Mouse (Mus musculus) gastrocnemius, adult 2 months (tissue): Measurements from ENCODE around the gene Eda. TPM values are rescaled to one million over a fixed set of nuclear protein-coding genes. Genes with fewer than 3 reads are reported as not detected.

Experiments
- DNase-seq: peaks from one replicate; pipeline ENCODE4 v3.0.0; 2022
- H3K27ac ChIP-seq: fragments of 200-600 bp; 2 replicates; pipeline ENCODE4 v1.8.1; 2022; ENCODE audit warnings: mild to moderate bottlenecking
- H3K4me3 ChIP-seq: fragments of 200-600 bp; 2 replicates; pipeline ENCODE4 v1.8.1; 2022; ENCODE audit warnings: mild to moderate bottlenecking, moderate library complexity
- CTCF ChIP-seq: fragments of 200-600 bp; IDR thresholded peaks from 2 replicates; pipeline ENCODE4 v1.8.1; 2022; ENCODE audit warnings: antibody characterized with exemption, mild to moderate bottlenecking, moderate library complexity
- intact Hi-C: fragments of 180-260 bp; cut with DNase I; formaldehyde crosslinking; loops from one replicate; pipeline ENCODE4 v1.15.1; 2025
- long read RNA-seq, 2 experiments: library from polyadenylated mRNA; stranded (forward); transcript quantifications; one replicate each; pipeline ENCODE4 v2.0.0; 2021
- total RNA-seq, 2 experiments: library from RNA; stranded (reverse); gene quantifications; 2 replicates each; pipeline ENCODE4 v1.2.3; 2021

Gene Eda
- 1 to 10 TPM; 2.1 to 2.4 TPM for total RNA-seq
- long read RNA-seq, experiment 1, partial matches to known transcripts: 0 of 2 reads
- long read RNA-seq, experiment 1, other reads (novel, unspliced or antisense): 2 of 2 reads
- long read RNA-seq, experiment 2: 0 reads

DNA sequence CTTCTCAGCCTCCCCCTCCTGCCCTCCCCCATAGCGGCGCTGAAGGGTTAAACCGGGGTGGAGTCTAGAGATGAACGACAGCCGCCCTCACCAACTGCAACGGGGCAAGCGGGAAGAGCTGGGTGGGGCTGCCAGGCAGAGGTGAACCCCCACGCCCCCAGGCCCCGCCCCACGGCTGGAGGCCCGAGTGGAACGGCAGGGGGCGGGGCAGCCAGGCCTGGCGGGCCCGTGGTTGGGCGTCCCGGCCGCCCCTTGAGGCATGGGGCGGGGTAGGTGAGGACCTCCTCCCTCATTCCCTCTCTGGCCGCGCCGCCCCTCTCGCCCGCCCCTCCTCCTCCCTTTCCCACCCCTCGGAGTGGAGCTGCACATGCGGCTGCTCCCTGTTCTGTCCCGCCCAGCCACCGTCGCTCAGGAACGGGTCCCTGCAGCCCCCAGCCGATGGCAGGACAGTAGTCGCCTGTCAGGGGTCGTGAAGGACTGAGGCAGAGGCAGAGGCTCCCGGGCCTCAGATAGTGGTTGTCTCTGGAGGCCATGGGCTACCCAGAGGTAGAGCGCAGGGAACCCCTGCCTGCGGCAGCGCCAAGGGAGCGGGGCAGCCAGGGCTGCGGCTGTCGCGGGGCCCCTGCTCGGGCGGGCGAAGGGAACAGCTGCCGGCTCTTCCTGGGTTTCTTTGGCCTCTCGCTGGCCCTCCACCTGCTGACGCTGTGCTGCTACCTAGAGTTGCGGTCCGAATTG lies at the start of gene Eda:
Eda (plus strand) TSS at position 357 of the 735 bp plus-strand sequence.
- intact Hi-C loops: loop anchor here (5.0 to 10.0 kb wide), 2 partner anchors 123 to 509 kb away; no protein-coding TSS in a partner anchor
- peak within 1 kb of the TSS; percentile 77 for H3K27ac ChIP-seq
- no peak for TF ChIP-seq CTCF
- DNase-seq: peak; percentile 94
- H3K4me3 ChIP-seq: peak within 1 kb of the TSS; percentile 76

DNA sequence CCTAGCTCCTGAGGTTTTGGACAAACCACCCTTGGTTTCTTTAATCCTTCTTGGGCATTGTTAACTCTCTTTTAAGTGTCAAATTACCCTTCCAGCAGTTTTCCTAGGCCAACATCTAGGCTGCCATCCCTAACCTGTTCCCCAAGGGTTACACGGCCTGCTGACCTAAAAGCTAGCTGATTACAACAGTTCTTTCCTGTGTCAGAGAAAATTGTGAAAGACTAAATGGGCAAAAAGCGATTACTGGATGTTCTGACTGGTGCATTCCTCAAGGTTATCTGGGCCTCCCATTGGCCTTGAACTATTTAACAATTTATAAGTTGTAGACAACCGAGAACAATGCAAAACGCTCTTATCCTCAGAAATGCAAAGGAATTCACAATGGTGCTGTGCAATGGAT lies 14.4 kb upstream of the Eda start:
- Histone ChIP-seq H3K4me3 (no peak overlapping the region), H3K27ac (no peak overlapping the region)
- no peak for TF ChIP-seq CTCF
- DNase-seq: no peak
- intact Hi-C loops: no loop called here

DNA sequence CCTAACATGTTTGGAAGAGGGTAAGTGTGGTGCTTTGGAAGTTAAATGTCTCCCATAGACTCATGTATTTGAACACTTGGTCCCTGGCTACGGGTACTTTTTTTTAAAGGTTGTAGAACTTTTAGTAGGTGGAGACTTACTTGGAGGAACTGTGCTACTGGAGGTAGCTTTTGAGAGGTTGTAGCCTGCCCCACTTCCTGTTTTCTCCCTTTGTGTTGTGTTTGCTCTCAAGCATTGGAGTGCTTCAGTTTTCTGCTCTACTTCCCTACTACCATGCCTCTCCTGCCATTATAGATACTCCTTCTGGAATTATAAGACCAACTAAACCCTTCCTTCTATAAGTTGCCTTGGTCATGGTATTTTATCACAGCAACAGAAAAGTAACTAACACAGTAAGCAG lies 5.3 kb upstream of the Eda start:
- Histone ChIP-seq H3K27ac (no peak overlapping the region), H3K4me3 (no peak overlapping the region)
- no peak for DNase-seq
- no peak for TF ChIP-seq CTCF
- intact Hi-C loops: loop anchor here (10.0 kb wide), 1 partner anchor 515 kb away; no protein-coding TSS in a partner anchor

DNA sequence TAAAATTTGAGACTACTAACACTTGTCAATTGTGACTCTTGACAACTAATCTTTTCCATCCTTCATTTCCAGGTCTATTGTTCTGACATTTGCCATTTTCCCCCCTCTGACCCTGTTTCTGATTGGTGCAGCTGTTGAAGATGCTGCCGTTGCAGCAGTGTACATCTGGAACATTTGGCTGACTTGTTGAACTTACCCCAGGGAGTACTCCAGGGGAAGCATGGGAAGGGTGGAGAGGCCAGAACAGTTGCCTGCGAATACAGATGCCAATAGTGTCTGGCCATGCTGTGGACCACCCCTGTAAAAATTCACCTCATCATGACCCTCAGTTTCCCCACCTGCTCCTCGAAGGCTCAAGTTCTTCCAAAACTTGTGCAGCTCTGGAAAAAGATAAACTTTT lies 1.0 kb upstream of the Eda start:
- Histone ChIP-seq H3K27ac (peak overlapping the region; percentile 77; the same call in 1 of the 2 replicates), H3K4me3 (no peak overlapping the region)
- intact Hi-C loops: loop anchor here (10.0 kb wide), 1 partner anchor 510 kb away; no protein-coding TSS in a partner anchor
- no peak for TF ChIP-seq CTCF
- peak; percentile 32 for DNase-seq

DNA sequence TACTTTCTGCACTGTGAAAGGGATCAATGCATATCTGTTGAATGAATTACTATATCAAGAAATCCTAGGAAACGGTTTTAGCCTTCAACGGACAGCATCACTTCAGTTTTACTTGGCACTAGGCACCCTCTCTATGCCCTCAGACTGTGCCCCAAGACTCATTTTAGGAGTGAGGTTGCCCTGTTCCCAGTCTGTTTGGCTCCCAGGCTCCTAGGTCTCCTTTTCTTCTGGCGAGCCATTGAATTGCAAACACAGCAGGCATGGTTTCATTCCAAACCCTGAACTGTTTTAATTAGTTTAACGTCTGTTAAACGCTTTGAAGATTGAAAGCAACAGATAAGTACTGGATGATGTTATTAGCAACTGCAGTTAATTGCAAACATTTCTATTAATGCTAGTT lies 603 bp upstream of the Eda start:
- intact Hi-C loops: loop anchor here (5.0 to 10.0 kb wide), 2 partner anchors 123 to 510 kb away; no protein-coding TSS in a partner anchor
- H3K27ac ChIP-seq: peak overlapping the region; percentile 77
- TF ChIP-seq CTCF: no peak
- peak overlapping the region; percentile 76 for H3K4me3 ChIP-seq
- no peak for DNase-seq

DNA sequence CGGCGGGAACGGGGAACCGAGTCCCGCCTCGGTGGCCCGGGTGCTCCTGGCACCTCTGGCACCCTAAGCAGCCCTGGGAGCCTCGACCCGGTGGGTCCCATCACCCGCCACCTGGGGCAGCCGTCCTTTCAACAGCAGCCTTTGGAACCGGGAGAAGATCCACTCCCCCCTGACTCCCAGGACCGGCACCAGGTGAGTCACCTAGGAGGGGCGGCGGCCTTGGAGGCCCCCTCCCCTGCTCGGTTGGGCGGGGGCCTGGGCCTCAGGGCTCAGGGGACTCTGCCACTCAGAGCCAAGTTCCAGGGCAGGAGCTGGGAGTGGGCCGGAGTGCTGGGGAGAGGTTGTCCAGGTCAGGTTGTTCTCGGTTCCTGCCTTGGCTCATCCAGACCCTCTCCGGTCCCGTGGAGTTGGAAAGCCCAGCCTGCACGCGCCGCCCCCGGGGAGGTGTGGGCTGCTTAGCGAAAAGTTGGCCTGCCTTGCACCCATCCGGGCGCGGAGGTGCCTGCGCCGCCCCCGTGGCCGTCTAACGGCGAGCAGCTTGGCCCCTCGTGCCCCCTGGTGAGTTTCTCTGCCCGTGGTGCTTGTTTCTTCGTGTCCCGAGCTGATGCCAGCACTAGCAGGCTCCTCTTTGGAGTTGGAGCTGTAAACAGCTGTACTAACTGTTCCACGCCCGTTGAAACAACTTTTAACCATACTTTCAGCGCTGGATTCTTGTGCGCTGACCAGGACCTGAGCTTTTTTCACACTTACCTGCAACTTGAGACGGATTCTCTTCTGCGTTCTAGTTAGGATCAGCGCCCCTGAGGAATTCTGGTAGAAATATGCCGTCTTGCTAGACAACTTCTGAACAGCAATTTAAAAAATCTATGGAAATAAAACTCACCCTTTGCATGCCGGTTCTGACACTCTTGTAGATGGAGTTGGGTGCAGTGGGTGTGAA lies 849 bp downstream of the Eda start:
- peak overlapping the region; percentile 77 for H3K27ac ChIP-seq

DNA sequence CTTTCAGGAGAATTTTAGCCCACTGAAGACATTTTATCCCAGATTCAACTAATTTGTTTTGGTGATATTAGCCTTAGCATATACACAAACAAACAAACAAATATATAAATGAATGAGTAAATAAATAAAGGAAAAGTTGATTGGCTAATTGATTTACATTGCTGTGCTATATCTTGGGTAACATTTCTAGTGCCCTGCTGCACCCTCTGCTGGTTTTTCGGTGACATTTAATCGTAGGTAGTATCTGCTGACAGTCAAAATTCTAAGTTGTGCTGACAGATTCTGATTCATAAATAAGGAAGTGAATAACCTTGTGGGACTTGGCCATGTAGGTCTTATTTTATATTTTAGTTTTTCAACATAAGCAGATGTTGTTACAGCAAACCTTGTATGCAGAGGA lies 2.9 kb downstream of the Eda start:
- H3K27ac ChIP-seq: no peak overlapping the region
- no peak overlapping the region for H3K4me3 ChIP-seq
- TF ChIP-seq CTCF: peak; percentile 39
- DNase-seq: no peak
- intact Hi-C loops: loop anchor here (5.0 to 10.0 kb wide), 2 partner anchors 126 to 506 kb away; no protein-coding TSS in a partner anchor

More for the DNA sequence above, 849 bp downstream of the Eda start:
- peak; percentile 61 for DNase-seq
- peak overlapping the region; percentile 76 for H3K4me3 ChIP-seq
- no peak for TF ChIP-seq CTCF
- intact Hi-C loops: loop anchor here (5.0 to 10.0 kb wide), 2 partner anchors 124 to 509 kb away; no protein-coding TSS in a partner anchor

DNA sequence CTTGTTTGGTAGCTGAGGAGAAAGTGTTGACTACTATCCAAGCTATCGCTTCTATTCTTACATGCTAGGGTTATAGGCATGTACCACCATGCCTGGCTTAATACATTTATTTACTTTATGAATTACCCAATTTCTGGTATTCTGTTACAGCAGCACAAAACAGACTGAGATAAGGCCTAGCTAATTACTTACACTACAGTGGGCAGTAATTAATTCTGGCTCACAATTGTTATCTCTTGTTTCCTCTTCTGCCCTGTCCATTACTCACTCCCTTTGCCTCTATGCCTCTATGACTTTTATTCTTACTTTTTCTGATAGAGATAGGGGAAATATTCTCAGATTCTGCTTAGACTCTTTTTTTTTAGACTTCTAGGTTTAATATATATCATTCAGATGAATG lies 18.0 kb downstream of the Eda start:
- Histone ChIP-seq H3K4me3 (no peak overlapping the region), H3K27ac (no peak overlapping the region)
- no peak for DNase-seq
- intact Hi-C loops: no loop called here
- TF ChIP-seq CTCF: no peak

DNA sequence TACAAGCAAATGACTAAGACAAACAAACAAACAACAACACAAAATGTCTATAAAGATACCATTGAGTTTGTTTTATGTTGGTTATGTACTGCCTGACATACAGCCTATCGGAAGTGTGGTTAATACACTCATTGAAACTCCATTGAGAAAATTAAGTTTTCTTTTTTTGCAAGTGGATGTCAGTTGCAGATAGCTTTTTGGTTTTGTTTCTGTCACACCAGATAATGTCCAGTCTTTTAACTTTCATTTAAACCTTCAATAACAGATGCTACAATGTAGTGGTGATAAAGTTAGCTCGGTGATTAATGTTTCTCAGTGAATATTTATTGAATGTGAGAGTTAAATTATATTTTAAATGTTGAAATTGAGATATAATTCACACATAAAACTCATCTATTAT lies 23.9 kb downstream of the Eda start:
- intact Hi-C loops: no loop called here
- TF ChIP-seq CTCF: no peak
- H3K27ac ChIP-seq: no peak overlapping the region
- no peak for DNase-seq
- no peak overlapping the region for H3K4me3 ChIP-seq

DNA sequence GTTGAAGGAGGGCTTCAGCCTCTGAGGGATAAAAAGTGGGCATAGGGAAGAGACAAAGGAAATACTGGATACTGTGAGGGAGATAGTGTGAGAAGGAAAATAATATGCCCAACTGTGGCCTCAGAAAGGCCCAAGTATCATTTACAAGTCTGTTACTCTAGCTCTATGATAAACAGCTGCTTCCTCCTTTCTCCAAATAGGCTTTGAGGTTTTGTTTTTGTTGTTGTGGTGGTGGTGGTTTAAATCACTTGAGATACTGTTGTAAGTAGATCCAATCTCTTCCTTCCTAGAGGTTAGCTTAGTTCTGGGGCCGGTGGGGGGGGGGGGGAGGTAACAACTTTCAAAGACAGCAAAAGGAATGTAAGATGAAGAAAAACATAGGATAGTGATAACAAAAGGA lies 143.0 kb downstream of the Eda start:
- DNase-seq: no peak
- intact Hi-C loops: no loop called here
- H3K4me3 ChIP-seq: no peak overlapping the region
- no peak overlapping the region for H3K27ac ChIP-seq
- no peak for TF ChIP-seq CTCF

DNA sequence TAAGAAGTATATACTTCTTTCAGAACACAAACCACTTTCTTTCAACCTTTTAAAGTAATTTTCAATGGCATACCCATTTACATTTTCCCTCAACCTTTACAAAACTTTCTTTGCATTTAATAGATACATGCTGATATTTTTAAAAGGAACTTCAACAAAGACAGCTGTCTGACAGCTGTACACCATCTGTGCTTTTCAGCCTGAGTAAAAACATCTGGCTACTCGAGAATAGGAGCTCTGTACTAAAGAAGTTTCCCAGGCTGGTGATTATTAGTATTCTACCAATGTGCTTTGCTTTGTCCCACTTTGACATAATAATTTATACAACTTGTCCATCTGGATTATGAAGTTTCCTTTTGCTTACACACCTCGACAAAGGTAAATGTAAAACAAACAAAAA lies 219.9 kb downstream of the Eda start:
- Histone ChIP-seq H3K27ac (no peak overlapping the region), H3K4me3 (no peak overlapping the region)
- intact Hi-C loops: no loop called here
- DNase-seq: no peak
- no peak for TF ChIP-seq CTCF

DNA sequence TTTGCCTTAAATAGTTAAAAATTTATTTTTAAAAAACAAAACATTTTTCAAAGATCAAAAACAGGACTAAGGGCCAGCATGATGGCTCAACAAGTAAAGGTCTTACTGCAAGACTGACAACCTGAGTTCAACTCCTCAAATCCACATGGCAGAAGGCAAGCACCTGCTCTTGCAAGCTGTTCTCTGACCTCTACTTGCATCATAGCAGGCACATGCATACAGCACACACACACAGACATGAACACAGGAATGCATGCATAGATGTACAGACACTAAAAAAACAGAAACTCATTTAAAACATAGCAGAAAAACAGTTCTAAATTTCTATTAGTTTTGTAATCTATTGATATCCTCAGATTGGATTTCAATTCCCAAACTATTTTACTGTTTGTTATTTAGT lies 338.2 kb downstream of the Eda start:
- H3K4me3 ChIP-seq: no peak overlapping the region
- TF ChIP-seq CTCF: no peak
- intact Hi-C loops: no loop called here
- DNase-seq: no peak
- H3K27ac ChIP-seq: no peak overlapping the region
